Mouse (Mus musculus): ENCODE measurements around the gene Tbc1d9. TPM values are rescaled to one million over a fixed set of nuclear protein-coding genes. Genes with fewer than 3 reads are reported as not detected.

Gene Tbc1d9
- total and polyA plus RNA-seq, 2 experiments from 2014 or later: 18.6 to 135 TPM

DNA sequence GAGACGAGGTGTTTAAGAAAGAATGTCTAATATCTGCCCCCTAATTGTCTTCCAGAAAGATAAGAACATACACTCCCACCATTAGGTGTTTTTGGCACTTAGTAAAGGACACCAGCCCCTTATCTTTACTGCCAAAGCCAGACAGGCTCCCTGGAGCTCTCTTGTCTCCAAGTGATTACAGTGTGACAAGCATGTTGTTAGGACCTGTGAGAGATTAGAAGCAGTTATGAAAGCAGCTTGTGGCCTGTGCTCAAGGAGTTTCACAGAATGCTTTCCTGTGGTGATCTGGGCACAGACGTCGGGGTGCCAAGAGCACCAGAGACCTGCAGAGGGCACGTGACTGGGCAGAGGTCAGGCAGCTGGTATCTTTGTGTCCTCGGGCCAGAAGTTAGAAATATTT is 49.9 kb downstream of the Tbc1d9 start:
- DNase-seq (ENCODE audit: low spot score): no peak
- TF ChIP-seq CTCF (IDR thresholded peaks at IDR 0.05): no peak
- no peaks in the 10 kb centered on the region for H3K27me3 ChIP-seq (ENCODE audit: insufficient read depth, low read length)
- 44% methylated on average over 5 of the region's 5 CpGs for WGBS
- no peak for ATAC-seq (ENCODE audit: low FRiP score)
- no peak overlapping the region for H3K9ac ChIP-seq (replicated peaks; ENCODE audit: low read length, poor library complexity, severe bottlenecking)
- no peak overlapping the region for H3K4me2 ChIP-seq (ENCODE audit: low read depth, low read length, poor library complexity, severe bottlenecking)
- no peaks in the 10 kb centered on the region for H3K4me1 ChIP-seq (ENCODE audit: insufficient read depth, low read length)
- no peaks in the 10 kb centered on the region for H3K9me3 ChIP-seq (ENCODE audit: low read length)
- no peak overlapping the region for H3K4me3 ChIP-seq (ENCODE audit: low read depth, low read length)
- no peak overlapping the region for H3K27ac ChIP-seq (ENCODE audit: low read depth, low read length)
- peaks cover 11% of the 10 kb centered on the region; the same call in 1 of the 2 replicates for H3K36me3 ChIP-seq (ENCODE audit: insufficient read depth, low read length)

DNA sequence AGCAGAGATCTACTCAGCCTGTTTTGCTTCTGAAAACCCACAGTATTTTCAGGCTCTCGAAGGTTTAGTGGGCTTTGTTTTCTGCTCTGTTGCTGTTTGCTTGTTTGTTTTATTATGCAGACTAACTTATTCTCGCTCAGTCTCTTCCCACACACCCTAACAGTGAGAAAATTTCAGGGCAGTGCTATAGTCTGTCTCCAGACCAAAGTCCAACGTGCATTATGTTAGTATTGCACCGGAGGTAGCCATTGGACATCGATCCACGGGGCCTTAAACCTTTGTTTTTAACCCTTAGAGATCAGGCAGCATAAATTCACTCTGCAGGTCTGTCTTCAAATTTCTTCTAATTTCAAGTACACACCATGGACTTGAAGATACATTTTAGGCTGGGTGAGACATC is 51.4 kb downstream of the Tbc1d9 start:
- TF ChIP-seq CTCF (IDR thresholded peaks at IDR 0.05): no peak
- no peaks in the 10 kb centered on the region for H3K9me3 ChIP-seq (ENCODE audit: low read length)
- H3K9ac ChIP-seq (replicated peaks; ENCODE audit: low read length, poor library complexity, severe bottlenecking): no peak overlapping the region
- no peaks in the 10 kb centered on the region for H3K4me1 ChIP-seq (ENCODE audit: insufficient read depth, low read length)
- ATAC-seq (ENCODE audit: low FRiP score) (no peak), DNase-seq (ENCODE audit: low spot score) (no peak)
- 77% methylated on average over 6 of the region's 6 CpGs for WGBS
- no peak overlapping the region for H3K4me2 ChIP-seq (ENCODE audit: low read depth, low read length, poor library complexity, severe bottlenecking)
- no peak overlapping the region for H3K27ac ChIP-seq (ENCODE audit: low read depth, low read length)
- H3K36me3 ChIP-seq (ENCODE audit: insufficient read depth, low read length): peaks cover 5% of the 10 kb centered on the region; the same call in 1 of the 2 replicates
- H3K27me3 ChIP-seq (ENCODE audit: insufficient read depth, low read length): no peaks in the 10 kb centered on the region
- H3K4me3 ChIP-seq (ENCODE audit: low read depth, low read length): no peak overlapping the region

DNA sequence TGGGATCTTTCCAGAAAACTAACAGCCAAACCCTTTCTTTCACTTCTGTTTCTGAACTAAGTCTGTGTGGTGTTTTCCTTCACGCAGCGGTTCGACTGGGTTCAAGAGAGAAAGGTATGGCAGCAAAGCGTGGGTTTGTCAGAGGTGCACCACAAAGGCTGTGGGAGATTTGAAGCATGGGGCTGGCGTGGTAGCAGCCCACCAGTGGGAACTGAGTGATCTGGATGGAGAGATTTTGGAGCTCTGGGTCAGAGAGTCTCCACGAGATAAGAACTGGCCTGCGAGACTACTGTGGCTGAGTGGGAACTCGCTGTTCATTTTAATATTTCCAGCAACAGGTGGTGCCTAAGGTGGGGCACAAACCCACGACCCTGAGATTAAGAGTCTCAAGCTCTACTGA is 52.0 kb downstream of the Tbc1d9 start:
- H3K9me3 ChIP-seq (ENCODE audit: low read length): no peaks in the 10 kb centered on the region

DNA sequence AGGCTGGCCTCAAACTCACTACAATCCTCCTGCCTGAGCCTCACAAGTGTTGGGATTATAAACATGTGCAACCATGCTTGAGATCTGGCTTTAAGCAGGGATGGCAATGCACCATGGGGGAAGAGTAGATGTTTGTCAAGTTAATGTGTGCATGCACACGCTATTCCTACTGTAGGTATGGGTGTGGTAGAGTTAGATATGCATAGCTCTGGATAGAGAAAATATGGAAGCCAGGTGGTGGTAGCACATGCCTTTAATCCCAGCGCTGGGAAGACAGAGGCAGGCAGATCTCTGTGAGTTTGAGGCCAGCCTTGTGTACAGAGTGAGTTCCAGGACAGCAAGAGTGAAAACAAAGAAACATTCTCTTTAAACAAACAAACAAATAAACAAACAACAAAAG is 52.7 kb downstream of the Tbc1d9 start:
- Histone ChIP-seq H3K4me2 (ENCODE audit: low read depth, low read length, poor library complexity, severe bottlenecking) (no peak overlapping the region), H3K27me3 (ENCODE audit: insufficient read depth, low read length) (no peaks in the 10 kb centered on the region), H3K4me3 (ENCODE audit: low read depth, low read length) (no peak overlapping the region), H3K9ac (replicated peaks; ENCODE audit: low read length, poor library complexity, severe bottlenecking) (no peak overlapping the region), H3K9me3 (ENCODE audit: low read length) (no peaks in the 10 kb centered on the region), H3K4me1 (ENCODE audit: insufficient read depth, low read length) (no peaks in the 10 kb centered on the region), H3K36me3 (ENCODE audit: insufficient read depth, low read length) (no peaks in the 10 kb centered on the region), H3K27ac (ENCODE audit: low read depth, low read length) (no peak overlapping the region)
- 95% methylated on average over 2 of the region's 2 CpGs for WGBS
- no peak for TF ChIP-seq CTCF (IDR thresholded peaks at IDR 0.05)
- no peak for ATAC-seq (ENCODE audit: low FRiP score)
- no peak for DNase-seq (ENCODE audit: low spot score)

More for the DNA sequence above, 52.0 kb downstream of the Tbc1d9 start:
- no peak overlapping the region for H3K4me2 ChIP-seq (ENCODE audit: low read depth, low read length, poor library complexity, severe bottlenecking)
- no peak overlapping the region for H3K27ac ChIP-seq (ENCODE audit: low read depth, low read length)
- H3K36me3 ChIP-seq (ENCODE audit: insufficient read depth, low read length): no peaks in the 10 kb centered on the region
- no peak overlapping the region for H3K4me3 ChIP-seq (ENCODE audit: low read depth, low read length)
- no peak overlapping the region for H3K9ac ChIP-seq (replicated peaks; ENCODE audit: low read length, poor library complexity, severe bottlenecking)
- WGBS: 85% methylated on average over 9 of the region's 9 CpGs
- TF ChIP-seq CTCF (IDR thresholded peaks at IDR 0.05): no peak
- no peaks in the 10 kb centered on the region for H3K4me1 ChIP-seq (ENCODE audit: insufficient read depth, low read length)
- ATAC-seq (ENCODE audit: low FRiP score): no peak
- no peaks in the 10 kb centered on the region for H3K27me3 ChIP-seq (ENCODE audit: insufficient read depth, low read length)
- DNase-seq (ENCODE audit: low spot score): no peak

DNA sequence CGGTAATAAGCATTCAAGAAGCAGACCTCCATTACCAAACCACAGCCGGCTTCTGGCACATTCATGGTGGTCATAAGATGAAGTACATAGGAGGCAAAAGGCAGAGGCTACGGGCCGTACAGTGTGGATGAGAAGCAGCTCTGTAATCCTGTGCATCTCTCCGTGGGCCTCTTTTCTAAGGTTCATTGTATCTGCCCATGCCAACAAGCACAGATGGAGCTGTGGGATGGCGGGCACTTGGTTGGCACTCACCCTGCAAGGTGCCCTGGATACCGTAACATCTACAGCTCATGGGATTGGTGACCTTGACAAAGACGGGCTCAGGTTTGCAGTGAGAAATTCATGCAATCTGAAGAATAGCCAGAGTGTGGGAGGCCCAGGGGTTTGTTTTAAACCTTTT is 54.2 kb downstream of the Tbc1d9 start:
- WGBS: 88% methylated on average over 8 of the region's 8 CpGs
- Histone ChIP-seq H3K9me3 (ENCODE audit: low read length) (no peaks in the 10 kb centered on the region), H3K4me1 (ENCODE audit: insufficient read depth, low read length) (no peaks in the 10 kb centered on the region), H3K9ac (replicated peaks; ENCODE audit: low read length, poor library complexity, severe bottlenecking) (no peak overlapping the region), H3K4me3 (ENCODE audit: low read depth, low read length) (no peak overlapping the region), H3K36me3 (ENCODE audit: insufficient read depth, low read length) (no peaks in the 10 kb centered on the region), H3K27me3 (ENCODE audit: insufficient read depth, low read length) (no peaks in the 10 kb centered on the region), H3K27ac (ENCODE audit: low read depth, low read length) (no peak overlapping the region), H3K4me2 (ENCODE audit: low read depth, low read length, poor library complexity, severe bottlenecking) (no peak overlapping the region)
- DNase-seq (ENCODE audit: low spot score): peak; percentile 48
- no peak for ATAC-seq (ENCODE audit: low FRiP score)
- TF ChIP-seq CTCF (IDR thresholded peaks at IDR 0.05): no peak

DNA sequence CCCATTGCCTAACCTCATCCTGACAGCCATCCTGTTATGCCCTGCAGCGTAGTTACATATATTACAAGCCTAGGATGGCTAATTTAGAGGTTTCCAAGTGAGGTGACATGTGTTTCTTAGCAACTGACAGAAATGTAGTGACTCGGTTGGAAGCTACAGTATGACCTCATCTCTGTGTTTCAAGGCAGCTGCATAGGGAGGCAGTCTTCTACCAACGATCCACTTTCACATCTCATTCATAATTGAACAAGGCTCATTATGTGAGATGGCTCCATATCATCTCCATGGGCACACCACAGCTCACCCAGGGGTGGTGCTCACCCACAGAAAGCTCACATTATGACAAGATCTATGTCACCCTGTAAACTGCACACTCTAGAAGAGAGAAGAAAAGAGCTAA is 55.6 kb downstream of the Tbc1d9 start:
- Histone ChIP-seq H3K9me3 (ENCODE audit: low read length) (no peaks in the 10 kb centered on the region), H3K36me3 (ENCODE audit: insufficient read depth, low read length) (no peaks in the 10 kb centered on the region), H3K4me1 (ENCODE audit: insufficient read depth, low read length) (no peaks in the 10 kb centered on the region), H3K27ac (ENCODE audit: low read depth, low read length) (no peak overlapping the region), H3K9ac (replicated peaks; ENCODE audit: low read length, poor library complexity, severe bottlenecking) (no peak overlapping the region), H3K27me3 (ENCODE audit: insufficient read depth, low read length) (no peaks in the 10 kb centered on the region), H3K4me2 (ENCODE audit: low read depth, low read length, poor library complexity, severe bottlenecking) (no peak overlapping the region), H3K4me3 (ENCODE audit: low read depth, low read length) (no peak overlapping the region)
- 58% methylated on average over 3 of the region's 3 CpGs for WGBS
- peak; percentile 87 for ATAC-seq (ENCODE audit: low FRiP score)
- TF ChIP-seq CTCF (IDR thresholded peaks at IDR 0.05): no peak
- DNase-seq (ENCODE audit: low spot score): peak; percentile 31

Data from midbrain, postnatal 0 days (tissue).